17 mouse cellular contexts compared by ENCODE assay signal in genomic region chr14:121060484-121060883, GRCm38 (mm10). TPM values are rescaled to one million over a fixed set of nuclear protein-coding genes. Genes with fewer than 3 reads are reported as not detected.
"Had no signal": no experiment of that assay in that cellular context is flagged by ENCODE, and none has a peak within 500 bp of the region (broad histone marks: within the 10 kb centered on the region; RNA-seq: fewer than 3 reads in every experiment).

No protein-coding gene starts in this region.

- H3K27me3 ChIP-seq: neural tube, embryonic 13.5 days; neural tube, embryonic 15.5 days; stomach, embryonic 15.5 days had no signal

- H3K9ac ChIP-seq: lung, embryonic 14.5 days; midbrain, embryonic 12.5 days; neural tube, embryonic 13.5 days; neural tube, embryonic 15.5 days; stomach, embryonic 15.5 days had no signal

- ATAC-seq: midbrain, embryonic 16.5 days had no signal

- H3K36me3 ChIP-seq: midbrain, embryonic 12.5 days; neural tube, embryonic 13.5 days; stomach, embryonic 15.5 days had no signal

- H3K4me3 ChIP-seq: midbrain, embryonic 10.5 days; midbrain, embryonic 12.5 days; myocyte; neural tube, embryonic 13.5 days; neural tube, embryonic 15.5 days; stomach, embryonic 15.5 days had no signal

- H3K27ac ChIP-seq: midbrain, embryonic 10.5 days; midbrain, embryonic 12.5 days; neural tube, embryonic 13.5 days; neural tube, embryonic 15.5 days; stomach, embryonic 15.5 days; stomach, postnatal 0 days had no signal

- H3K4me2 ChIP-seq: lung, embryonic 14.5 days; midbrain, embryonic 12.5 days; neural tube, embryonic 13.5 days; neural tube, embryonic 15.5 days; stomach, embryonic 15.5 days had no signal

- H3K9me3 ChIP-seq: midbrain, embryonic 10.5 days; midbrain, embryonic 12.5 days; neural tube, embryonic 13.5 days; neural tube, embryonic 15.5 days; stomach, embryonic 15.5 days had no signal

- DNase-seq: lung, adult 18-20 months; lung, postnatal 4 days; midbrain, embryonic 14.5 days; right cerebral cortex, postnatal 14 days; thymus, adult 2 months; thymus, postnatal 25 days; thymus, postnatal 4 days had no signal

RNA-seq across cellular contexts. Expression of gene Farp1, which starts 25.5 kb away (rescaled TPM):
- total RNA-seq: megakaryocyte-erythroid progenitor cell, adult 5-6 weeks had no signal
